Mouse (Mus musculus): Measurements from ENCODE around the gene Nfib.

Nfib gene

GRCm38 (mm10) chr4:82690267-82690666, 15.3 kb downstream of the Nfib start:
- peak in 1 of 2 experiments; percentile 1 for DNase-seq (ENCODE audit: low spot score in 2 of 2)

GRCm38 (mm10) chr4:82686037-82686436, 19.5 kb downstream of the Nfib start:
- no peak for DNase-seq (ENCODE audit: low spot score in 2 of 2)

- no peak for DNase-seq (ENCODE audit: low spot score in 2 of 2)
Measured at GRCm38 (mm10) chr4:82684088-82684715, 21.3 kb downstream of the Nfib start.

- DNase-seq (ENCODE audit: low spot score in 2 of 2): no peak
Measured at GRCm38 (mm10) chr4:82683583-82683982, 22.0 kb downstream of the Nfib start.

GRCm38 (mm10) chr4:82676104-82676503, 29.4 kb downstream of the Nfib start:
- no peak for DNase-seq (ENCODE audit: low spot score in 2 of 2)

- DNase-seq (ENCODE audit: low spot score in 2 of 2): no peak
Measured at GRCm38 (mm10) chr4:82667271-82667872, 38.2 kb downstream of the Nfib start.

DNA sequence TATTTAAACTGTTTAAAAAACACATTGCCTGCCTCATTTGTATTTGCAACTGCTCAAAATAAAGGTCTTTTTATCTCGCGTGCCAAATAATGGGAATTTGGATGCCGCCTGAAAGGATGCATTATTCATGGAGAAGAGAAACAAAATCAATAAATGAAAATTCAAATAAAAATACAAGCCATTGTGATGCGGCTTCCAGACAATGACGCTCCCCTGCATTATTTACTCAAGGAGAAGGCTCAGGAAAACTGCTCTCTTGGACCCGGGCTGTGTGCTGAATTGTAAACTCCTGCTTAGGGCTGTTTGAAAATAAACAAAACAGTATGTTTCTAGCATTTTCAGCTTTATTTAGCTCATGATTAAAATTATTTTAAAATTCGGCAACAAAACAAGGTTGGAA, 41.1 kb downstream of the Nfib start:
- DNase-seq (ENCODE audit: low spot score in 2 of 2): no peak

- DNase-seq (ENCODE audit: low spot score in 2 of 2): no peak
Measured at GRCm38 (mm10) chr4:82663749-82664381, 41.7 kb downstream of the Nfib start.

- DNase-seq (ENCODE audit: low spot score in 2 of 2): no peak
Measured at GRCm38 (mm10) chr4:82662626-82663025, 42.9 kb downstream of the Nfib start.

DNA sequence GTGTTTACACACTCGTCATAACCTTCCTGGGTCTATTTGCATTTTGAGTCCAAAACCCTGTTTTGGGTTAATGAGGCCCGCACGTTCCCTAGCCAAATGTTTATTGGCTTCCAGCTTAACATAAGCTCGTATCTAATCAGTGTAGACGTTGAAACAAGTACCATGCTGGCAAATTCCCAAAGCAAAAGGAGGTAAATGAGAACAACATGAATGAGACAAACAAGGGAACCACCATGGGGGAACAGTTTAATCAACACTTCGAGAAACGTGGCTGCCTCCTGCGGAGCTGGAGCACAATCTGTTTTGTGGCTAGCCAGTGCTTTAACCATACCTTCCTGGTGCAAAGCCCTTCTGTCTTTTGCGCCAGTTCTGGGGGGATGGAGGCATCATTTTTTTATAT, 43.3 kb downstream of the Nfib start:
- no peak for DNase-seq (ENCODE audit: low spot score in 2 of 2)

DNA sequence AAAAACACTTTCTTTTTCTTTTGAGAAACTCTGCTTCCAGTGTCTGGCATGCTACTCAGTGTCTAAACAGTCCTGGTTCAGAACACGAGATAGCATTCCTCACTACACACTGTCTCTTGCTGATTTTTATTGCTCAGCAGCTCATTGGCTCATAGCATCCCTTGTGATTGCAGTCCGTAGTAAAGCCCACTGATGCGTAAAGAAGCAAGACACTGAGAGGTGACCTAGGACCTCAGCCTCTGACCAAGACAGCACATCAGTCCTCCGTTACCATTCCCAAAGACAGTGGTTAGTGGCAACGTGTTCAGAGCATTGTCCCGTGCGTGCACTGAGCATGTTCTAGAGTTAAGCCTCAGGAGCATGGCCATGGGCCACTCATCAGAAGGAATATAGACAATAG, 44.3 kb downstream of the Nfib start:
- no peak for DNase-seq (ENCODE audit: low spot score in 2 of 2)

- no peak for DNase-seq (ENCODE audit: low spot score in 2 of 2)
Measured at GRCm38 (mm10) chr4:82645679-82646078, 59.9 kb downstream of the Nfib start.

DNA sequence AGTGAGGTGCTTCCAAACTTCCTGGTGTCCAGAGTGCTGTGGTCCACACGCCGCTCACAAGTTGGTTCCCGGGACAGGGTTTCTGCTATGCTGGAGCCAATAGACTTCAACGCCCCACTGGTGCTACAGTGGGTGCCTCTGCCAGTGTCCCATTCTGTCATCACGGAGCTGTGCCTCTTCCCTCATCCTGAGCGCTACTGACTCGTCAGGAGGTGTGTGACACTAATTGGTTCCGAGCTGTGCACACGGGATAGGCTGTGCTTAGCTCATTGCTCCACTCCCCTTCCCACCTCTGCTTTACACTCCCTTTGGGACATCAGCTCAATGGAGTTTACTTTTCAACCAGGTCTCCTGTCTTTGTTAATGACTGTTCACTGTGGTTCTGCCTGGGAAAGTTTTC, 60.8 kb downstream of the Nfib start:
- no peak for DNase-seq (ENCODE audit: low spot score in 2 of 2)

- DNase-seq (ENCODE audit: low spot score in 2 of 2): no peak
Measured at GRCm38 (mm10) chr4:82643734-82644085, 61.8 kb downstream of the Nfib start.

DNA sequence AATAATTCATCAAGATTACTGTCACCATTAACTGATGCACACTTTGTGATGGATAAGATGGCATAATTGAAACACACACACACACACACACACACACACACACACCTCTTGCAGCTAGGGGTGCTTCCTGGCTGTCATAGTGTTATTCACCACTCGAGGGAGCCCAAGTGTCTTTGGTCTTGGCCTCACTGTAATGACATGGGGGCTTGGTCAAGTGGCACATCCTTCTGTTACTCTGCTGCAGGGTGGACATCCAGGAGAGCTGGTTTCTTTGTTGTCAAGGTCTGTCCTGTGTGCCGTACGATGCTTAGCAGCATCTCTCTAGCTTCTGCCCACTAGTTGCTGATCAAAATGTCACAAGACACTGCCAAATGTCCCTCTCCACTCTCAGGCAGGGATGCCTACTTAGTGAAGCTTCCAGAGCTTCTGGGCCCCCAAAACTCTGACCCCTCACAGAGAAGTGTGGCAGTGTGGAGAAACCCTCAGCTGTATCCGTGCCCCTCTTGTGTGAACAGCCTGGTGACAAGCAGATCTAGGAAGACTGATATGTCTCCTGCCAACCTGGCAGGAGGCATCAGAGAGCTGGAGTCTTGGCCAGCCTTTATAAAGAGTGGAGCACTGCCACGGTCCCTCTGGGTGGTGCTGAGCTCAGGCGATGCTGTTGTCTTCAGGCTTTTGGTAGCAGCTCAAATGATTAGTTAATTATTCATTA, 62.4 kb downstream of the Nfib start:
- no peak for DNase-seq (ENCODE audit: low spot score in 2 of 2)

DNA sequence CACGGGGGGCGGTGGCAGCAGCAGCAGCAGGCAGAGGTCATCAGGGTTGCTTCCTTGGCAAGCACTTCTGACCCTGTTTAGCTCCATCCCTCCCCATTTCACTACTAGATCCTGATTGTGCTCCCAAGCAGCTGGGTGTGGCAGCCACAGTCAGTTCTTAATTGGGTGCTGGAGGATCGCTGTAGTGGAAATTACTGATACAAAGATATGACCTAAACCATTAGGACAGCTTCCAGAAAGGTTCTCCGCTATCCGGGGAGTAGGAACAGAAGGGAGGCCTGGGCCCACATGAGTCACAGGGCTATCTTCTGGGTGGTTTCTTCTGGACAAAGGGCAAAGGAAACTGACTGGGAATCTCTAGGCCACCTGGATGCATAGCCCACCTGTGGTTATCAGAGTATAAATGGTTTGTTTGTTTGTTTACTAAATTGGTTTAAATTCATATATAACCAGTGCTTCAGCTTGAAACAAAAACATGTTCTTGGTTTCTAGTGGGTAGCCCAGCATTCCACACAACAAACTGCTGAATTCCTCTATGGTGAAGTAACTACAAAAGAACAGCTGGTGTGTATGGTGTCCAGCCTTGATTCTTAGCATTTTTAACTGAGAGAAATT, 64.4 kb downstream of the Nfib start:
- DNase-seq (ENCODE audit: low spot score in 2 of 2): no peak

- DNase-seq (ENCODE audit: low spot score in 2 of 2): no peak
Measured at GRCm38 (mm10) chr4:82638251-82638650, 67.3 kb downstream of the Nfib start.

GRCm38 (mm10) chr4:82637633-82638032, 67.9 kb downstream of the Nfib start:
- no peak for DNase-seq (ENCODE audit: low spot score in 2 of 2)

GRCm38 (mm10) chr4:82636658-82637057, 68.9 kb downstream of the Nfib start:
- no peak for DNase-seq (ENCODE audit: low spot score in 2 of 2)

GRCm38 (mm10) chr4:82635881-82636280, 69.7 kb downstream of the Nfib start:
- no peak for DNase-seq (ENCODE audit: low spot score in 2 of 2)

DNA sequence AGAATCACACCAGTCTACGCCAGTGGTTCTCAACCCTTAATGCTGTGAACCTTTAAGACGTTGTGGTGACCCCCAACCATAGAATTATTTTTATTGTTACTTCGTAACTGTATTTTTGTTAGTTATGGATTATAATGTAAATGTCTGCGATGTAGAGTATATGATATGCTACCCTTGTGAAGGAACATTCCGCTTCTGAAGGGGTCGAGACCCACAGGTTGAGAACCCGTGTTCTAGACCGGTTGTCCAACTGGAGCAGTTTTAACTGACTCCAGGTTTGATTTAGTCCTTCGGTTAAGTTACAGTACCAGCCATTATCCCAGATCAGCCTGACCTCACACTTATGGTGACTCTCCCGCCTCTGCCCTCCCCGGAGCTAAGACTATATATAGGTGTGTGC, 70.4 kb downstream of the Nfib start:
- DNase-seq (ENCODE audit: low spot score in 2 of 2): no peak

DNA sequence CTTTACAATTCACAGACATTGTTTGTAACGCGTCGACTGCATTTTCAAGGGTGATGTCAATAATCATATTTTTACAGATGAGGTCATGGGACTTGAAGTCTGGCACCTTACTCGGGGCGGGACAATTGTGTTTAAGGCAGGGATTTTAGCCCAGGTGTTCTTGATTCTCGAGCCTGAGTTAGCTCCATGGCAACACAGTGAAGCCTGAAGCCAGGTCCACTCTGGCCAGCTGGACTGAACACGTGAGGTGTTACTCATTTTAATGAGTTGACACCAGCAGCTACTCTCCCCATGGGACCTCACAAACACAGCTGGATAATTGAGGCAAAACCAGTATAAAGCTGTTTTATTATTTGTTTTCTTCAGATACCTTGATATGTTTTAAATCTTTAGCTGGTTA, 71.2 kb downstream of the Nfib start:
- no peak for DNase-seq (ENCODE audit: low spot score in 2 of 2)

Measured in urinary bladder, adult 18-20 months (tissue).